Mouse (Mus musculus): ENCODE data around the gene Klhl1. TPM values are rescaled to one million over a fixed set of nuclear protein-coding genes. Genes with fewer than 3 reads are reported as not detected.

Gene Klhl1
- polyA plus RNA-seq (2015; fragmentation: Nextera tagmentation; extraction: Ambion mirVana) = not detected in 2 replicates

- Histone ChIP-seq H3K27ac (ENCODE audit: low read length) (no peak within 1 kb of the TSS), H3K27me3 (ENCODE audit: control insufficient read depth, insufficient read depth, low read length) (peaks cover 14% of the 10 kb centered on the region), H3K4me2 (ENCODE audit: low read depth, low read length) (peak within 1 kb of the TSS; percentile 90), H3K4me1 (ENCODE audit: control insufficient read depth, insufficient read depth, low read length) (peaks cover 3% of the 10 kb centered on the region; the same call in 1 of the 2 replicates), H3K36me3 (ENCODE audit: control insufficient read depth, insufficient read depth) (no peaks in the 10 kb centered on the region), H3K9me3 (replicated peaks; ENCODE audit: control insufficient read depth, low read length) (no peaks in the 10 kb centered on the region), H3K9ac (ENCODE audit: low read length) (peak within 1 kb of the TSS; percentile 53; the same call in 1 of the 2 replicates), H3K4me3 (ENCODE audit: low read length) (peak within 1 kb of the TSS; percentile 55)
- ATAC-seq (replicated peaks; ENCODE audit: extremely low read depth, insufficient read depth, low FRiP score) = no peak
- 48% methylated on average over 13 of the region's 13 CpGs for WGBS
These were observed at the start of gene Klhl1 for GRCm38 (mm10) chr14:96518954-96519682. Gene Klhl1 (minus strand): TSS chr14:96519102.

GRCm38 (mm10) chr14:96553668-96554067, 34.8 kb upstream of the Klhl1 start:
- Histone ChIP-seq H3K4me3 (ENCODE audit: low read length) (no peak overlapping the region), H3K36me3 (ENCODE audit: control insufficient read depth, insufficient read depth) (no peaks in the 10 kb centered on the region), H3K9me3 (replicated peaks; ENCODE audit: control insufficient read depth, low read length) (no peaks in the 10 kb centered on the region), H3K27me3 (ENCODE audit: control insufficient read depth, insufficient read depth, low read length) (no peaks in the 10 kb centered on the region), H3K9ac (ENCODE audit: low read length) (no peak overlapping the region), H3K27ac (ENCODE audit: low read length) (no peak overlapping the region), H3K4me1 (ENCODE audit: control insufficient read depth, insufficient read depth, low read length) (no peaks in the 10 kb centered on the region), H3K4me2 (ENCODE audit: low read depth, low read length) (no peak overlapping the region)
- WGBS = 70% methylated on average over 2 of the region's 2 CpGs
- no peak for ATAC-seq (replicated peaks; ENCODE audit: extremely low read depth, insufficient read depth, low FRiP score)

DNA sequence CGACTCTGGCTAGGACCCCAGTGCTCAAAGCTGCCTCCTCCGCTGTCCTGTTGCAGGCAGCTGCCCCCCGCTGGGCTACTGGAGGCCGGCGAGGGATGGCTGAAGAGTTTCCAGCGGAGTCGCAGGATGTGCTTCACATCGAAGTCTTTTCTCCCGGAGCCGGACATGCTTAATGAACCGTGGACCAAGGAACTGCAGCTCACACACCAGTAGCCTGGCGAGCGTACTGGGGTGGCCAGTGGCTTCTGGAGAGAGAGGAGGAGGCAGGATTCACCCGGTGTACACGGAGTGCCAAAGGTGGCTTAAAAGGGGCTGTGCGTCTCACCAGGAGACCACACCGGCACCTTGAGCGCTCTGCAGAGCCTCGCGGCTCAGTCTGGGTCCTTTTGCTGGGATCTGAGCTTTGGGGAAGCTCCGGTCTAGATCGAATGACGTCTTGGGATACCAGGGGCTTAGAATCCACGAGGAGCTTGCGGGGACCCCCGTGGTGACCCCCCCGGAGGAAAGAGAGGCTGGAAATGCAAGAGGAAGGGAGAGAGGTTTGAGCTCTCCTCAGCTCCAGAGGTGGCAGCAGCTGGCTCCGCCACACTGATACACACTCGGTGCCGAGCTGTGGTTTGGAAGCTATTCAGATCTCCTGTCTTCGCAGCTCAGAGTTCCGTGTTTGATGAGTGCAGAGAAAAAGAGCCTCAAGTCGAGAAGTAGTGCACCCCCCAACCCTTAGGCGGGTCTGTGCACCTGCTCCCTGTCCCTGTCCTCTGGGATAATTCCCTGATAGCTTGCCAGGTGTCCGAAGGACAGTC, 550 bp downstream of the Klhl1 start:
- H3K9me3 ChIP-seq (replicated peaks; ENCODE audit: control insufficient read depth, low read length) = no peaks in the 10 kb centered on the region
- peaks cover 14% of the 10 kb centered on the region for H3K27me3 ChIP-seq (ENCODE audit: control insufficient read depth, insufficient read depth, low read length)
- no peak overlapping the region for H3K27ac ChIP-seq (ENCODE audit: low read length)
- no peak for ATAC-seq (replicated peaks; ENCODE audit: extremely low read depth, insufficient read depth, low FRiP score)
- peak overlapping the region; percentile 90 for H3K4me2 ChIP-seq (ENCODE audit: low read depth, low read length)
- H3K9ac ChIP-seq (ENCODE audit: low read length) = peak overlapping the region; percentile 53; the same call in 1 of the 2 replicates
- peaks cover 3% of the 10 kb centered on the region; the same call in 1 of the 2 replicates for H3K4me1 ChIP-seq (ENCODE audit: control insufficient read depth, insufficient read depth, low read length)
- H3K36me3 ChIP-seq (ENCODE audit: control insufficient read depth, insufficient read depth) = no peaks in the 10 kb centered on the region
- 2% methylated on average over 35 of the region's 35 CpGs for WGBS
- peak overlapping the region; percentile 55 for H3K4me3 ChIP-seq (ENCODE audit: low read length)

- Histone ChIP-seq H3K27ac (ENCODE audit: low read length) (no peak overlapping the region), H3K36me3 (ENCODE audit: control insufficient read depth, insufficient read depth) (no peaks in the 10 kb centered on the region), H3K9ac (ENCODE audit: low read length) (no peak overlapping the region; the same call in 1 of the 2 replicates), H3K4me1 (ENCODE audit: control insufficient read depth, insufficient read depth, low read length) (peaks cover 3% of the 10 kb centered on the region; the same call in 1 of the 2 replicates), H3K4me3 (ENCODE audit: low read length) (peak overlapping the region; percentile 55), H3K27me3 (ENCODE audit: control insufficient read depth, insufficient read depth, low read length) (peaks cover 14% of the 10 kb centered on the region), H3K4me2 (ENCODE audit: low read depth, low read length) (peak overlapping the region; percentile 90), H3K9me3 (replicated peaks; ENCODE audit: control insufficient read depth, low read length) (no peaks in the 10 kb centered on the region)
- no peak for ATAC-seq (replicated peaks; ENCODE audit: extremely low read depth, insufficient read depth, low FRiP score)
- WGBS = 8% methylated on average over 9 of the region's 9 CpGs
These were observed 1.2 kb downstream of the Klhl1 start for GRCm38 (mm10) chr14:96517727-96518126.

DNA sequence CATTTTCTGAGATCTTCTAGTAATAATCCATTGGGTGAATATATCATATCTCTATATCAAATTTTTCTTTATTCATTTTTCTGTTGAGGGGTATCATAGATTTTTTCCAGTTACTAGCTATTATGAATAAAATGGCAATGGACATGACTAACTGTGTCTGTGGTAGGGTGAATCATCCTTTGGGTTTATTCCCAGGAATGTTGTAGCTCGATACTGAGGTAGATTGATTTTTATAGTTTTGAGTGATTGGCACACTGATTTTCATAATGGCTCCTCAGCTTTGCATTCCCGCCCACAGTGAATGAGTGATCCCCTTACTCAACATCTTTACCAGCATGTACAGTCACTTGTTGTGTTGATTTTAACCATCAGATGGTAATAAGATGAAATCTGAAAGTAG, 19.0 kb downstream of the Klhl1 start:
- Histone ChIP-seq H3K4me3 (ENCODE audit: low read length) (no peak overlapping the region), H3K27me3 (ENCODE audit: control insufficient read depth, insufficient read depth, low read length) (no peaks in the 10 kb centered on the region), H3K9ac (ENCODE audit: low read length) (no peak overlapping the region), H3K9me3 (replicated peaks; ENCODE audit: control insufficient read depth, low read length) (no peaks in the 10 kb centered on the region), H3K36me3 (ENCODE audit: control insufficient read depth, insufficient read depth) (no peaks in the 10 kb centered on the region), H3K4me2 (ENCODE audit: low read depth, low read length) (no peak overlapping the region), H3K27ac (ENCODE audit: low read length) (no peak overlapping the region), H3K4me1 (ENCODE audit: control insufficient read depth, insufficient read depth, low read length) (no peaks in the 10 kb centered on the region)
- no peak for ATAC-seq (replicated peaks; ENCODE audit: extremely low read depth, insufficient read depth, low FRiP score)
- WGBS = 82% methylated on average over 2 of the region's 2 CpGs

DNA sequence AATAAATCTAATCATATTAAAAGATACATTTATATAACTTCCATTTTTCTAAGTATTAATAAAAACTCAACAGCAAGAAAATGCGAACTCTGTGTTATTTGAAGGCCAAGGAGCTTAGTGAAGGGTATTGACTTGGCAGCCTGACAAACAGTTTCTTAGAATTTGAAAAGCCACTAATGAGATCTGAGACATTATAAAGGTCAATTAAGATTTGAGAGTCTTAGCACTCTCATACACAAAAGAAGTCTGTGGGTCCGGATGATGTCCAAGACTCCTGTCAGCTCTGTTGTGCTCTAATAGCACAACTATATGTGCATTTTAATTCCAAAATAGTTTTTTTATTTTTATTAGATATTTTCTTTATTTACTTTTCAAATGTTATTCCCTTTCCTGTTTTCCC, 47.1 kb downstream of the Klhl1 start:
- no peaks in the 10 kb centered on the region for H3K27me3 ChIP-seq (ENCODE audit: control insufficient read depth, insufficient read depth, low read length)
- H3K4me3 ChIP-seq (ENCODE audit: low read length) = no peak overlapping the region
- H3K9ac ChIP-seq (ENCODE audit: low read length) = no peak overlapping the region
- H3K36me3 ChIP-seq (ENCODE audit: control insufficient read depth, insufficient read depth) = no peaks in the 10 kb centered on the region
- no peaks in the 10 kb centered on the region for H3K4me1 ChIP-seq (ENCODE audit: control insufficient read depth, insufficient read depth, low read length)
- no peak overlapping the region for H3K27ac ChIP-seq (ENCODE audit: low read length)
- WGBS = 86% methylated on average over 2 of the region's 2 CpGs
- H3K9me3 ChIP-seq (replicated peaks; ENCODE audit: control insufficient read depth, low read length) = no peaks in the 10 kb centered on the region
- ATAC-seq (replicated peaks; ENCODE audit: extremely low read depth, insufficient read depth, low FRiP score) = no peak
- no peak overlapping the region for H3K4me2 ChIP-seq (ENCODE audit: low read depth, low read length)

DNA sequence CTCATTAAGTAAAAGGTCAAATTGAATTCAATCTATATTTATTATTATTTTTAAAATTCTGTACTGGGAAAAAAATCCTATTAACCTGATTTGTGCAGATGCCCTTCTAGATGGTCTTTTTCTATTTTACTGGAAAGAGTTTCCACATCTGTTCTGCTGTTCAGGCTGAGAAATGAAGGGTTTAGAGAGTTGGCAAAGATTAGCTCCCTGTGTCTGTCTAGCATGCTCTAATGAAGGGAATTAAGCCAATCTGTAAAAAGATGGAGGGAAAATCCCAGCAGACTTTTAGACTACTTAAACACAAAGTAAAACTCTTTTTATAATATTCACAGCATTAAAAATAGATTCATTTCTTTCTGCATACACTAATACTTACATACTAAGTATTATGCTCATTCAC, 47.6 kb downstream of the Klhl1 start:
- H3K4me2 ChIP-seq (ENCODE audit: low read depth, low read length) = no peak overlapping the region
- no peak overlapping the region for H3K9ac ChIP-seq (ENCODE audit: low read length)
- H3K36me3 ChIP-seq (ENCODE audit: control insufficient read depth, insufficient read depth) = no peaks in the 10 kb centered on the region
- H3K27me3 ChIP-seq (ENCODE audit: control insufficient read depth, insufficient read depth, low read length) = no peaks in the 10 kb centered on the region
- H3K27ac ChIP-seq (ENCODE audit: low read length) = no peak overlapping the region
- ATAC-seq (replicated peaks; ENCODE audit: extremely low read depth, insufficient read depth, low FRiP score) = no peak
- no peak overlapping the region for H3K4me3 ChIP-seq (ENCODE audit: low read length)
- H3K9me3 ChIP-seq (replicated peaks; ENCODE audit: control insufficient read depth, low read length) = no peaks in the 10 kb centered on the region
- no peaks in the 10 kb centered on the region for H3K4me1 ChIP-seq (ENCODE audit: control insufficient read depth, insufficient read depth, low read length)

GRCm38 (mm10) chr14:96461756-96462155, 57.1 kb downstream of the Klhl1 start:
- no peak overlapping the region for H3K27ac ChIP-seq (ENCODE audit: low read length)
- H3K9ac ChIP-seq (ENCODE audit: low read length) = no peak overlapping the region
- no peak overlapping the region for H3K4me3 ChIP-seq (ENCODE audit: low read length)
- H3K4me2 ChIP-seq (ENCODE audit: low read depth, low read length) = no peak overlapping the region
- no peaks in the 10 kb centered on the region for H3K27me3 ChIP-seq (ENCODE audit: control insufficient read depth, insufficient read depth, low read length)
- H3K9me3 ChIP-seq (replicated peaks; ENCODE audit: control insufficient read depth, low read length) = no peaks in the 10 kb centered on the region
- no peak for ATAC-seq (replicated peaks; ENCODE audit: extremely low read depth, insufficient read depth, low FRiP score)
- H3K36me3 ChIP-seq (ENCODE audit: control insufficient read depth, insufficient read depth) = no peaks in the 10 kb centered on the region
- WGBS = 66% methylated on average over 2 of the region's 2 CpGs
- H3K4me1 ChIP-seq (ENCODE audit: control insufficient read depth, insufficient read depth, low read length) = no peaks in the 10 kb centered on the region
